Mouse (Mus musculus) midbrain, embryonic 16.5 days (tissue): Measurements from ENCODE around the gene Tmem45a. TPM values are rescaled to one million over a fixed set of nuclear protein-coding genes. Genes with fewer than 3 reads are reported as not detected.
"Not testable (repeated sequence)": the region's sequence is repeated elsewhere in the genome, so short reads cannot be mapped to it uniquely, and the experiment has no call there.

Source experiments
- ATAC-seq: fragments of 200-750 bp; cut with Nextera tagmentation; 2 replicates; pipeline ENCODE4 v1.8.0; 2017; ENCODE audit warnings: moderate TSS enrichment
- H3K27ac ChIP-seq: fragments of 300-500 bp; sonication (generic); 2 replicates; pipeline ENCODE4 v1.5.1; 2014; ENCODE audit warnings: mild to moderate bottlenecking, low read length, mixed read lengths
- H3K27me3 ChIP-seq: fragments of 300-500 bp; sonication (generic); 2 replicates; pipeline ENCODE4 v1.6.1; 2014; ENCODE audit warnings: low read depth, low read length, mixed read lengths; ENCODE audit not compliant: control insufficient read depth, insufficient read depth
- H3K36me3 ChIP-seq: fragments of 300-500 bp; sonication (generic); 2 replicates; pipeline ENCODE4 v1.6.1; 2014; ENCODE audit warnings: mild to moderate bottlenecking, low read length, moderate library complexity, mixed read lengths; ENCODE audit not compliant: control insufficient read depth, insufficient read depth
- H3K4me1 ChIP-seq: fragments of 300-500 bp; sonication (generic); 2 replicates; pipeline ENCODE4 v1.6.1; 2014; ENCODE audit warnings: mild to moderate bottlenecking, low read length, mixed read lengths; ENCODE audit not compliant: control insufficient read depth, insufficient read depth
- H3K4me2 ChIP-seq: fragments of 300-500 bp; sonication (generic); 2 replicates; pipeline ENCODE4 v1.6.1; 2014; ENCODE audit warnings: mild to moderate bottlenecking, low read length, mixed read lengths
- H3K4me3 ChIP-seq: fragments of 300-500 bp; sonication (generic); 2 replicates; pipeline ENCODE4 v1.5.1; 2014; ENCODE audit warnings: low read depth, mild to moderate bottlenecking, low read length, moderate library complexity, mixed read lengths
- H3K9ac ChIP-seq: fragments of 300-500 bp; sonication (generic); 2 replicates; pipeline ENCODE4 v1.6.1; 2014; ENCODE audit warnings: low read depth, low read length, mixed read lengths
- H3K9me3 ChIP-seq: fragments of 300-500 bp; sonication (generic); replicated peaks from 2 replicates; pipeline ENCODE4 v1.6.1; 2014; ENCODE audit warnings: mild to moderate bottlenecking, low read length, mixed read lengths; ENCODE audit not compliant: control insufficient read depth, poor library complexity, severe bottlenecking
- WGBS: fragments of 180-500 bp; shearing (Covaris S2); extraction: QIAGEN DNeasy Blood & Tissue Kit; methylation state at CpG from one replicate; pipeline ENCODE4 v1.1.7; 2014; 5-methylcytosine and 5-hydroxymethylcytosine counted together
- polyA plus RNA-seq: library from polyadenylated mRNA; unstranded; fragments of >200 nt; fragmentation: Nextera tagmentation; extraction: Ambion mirVana; gene quantifications from 2 replicates; pipeline ENCODE4 v1.2.1, GENCODE M21; 2015

The Tmem45a gene
- polyA plus RNA-seq = 4.1 and 5.3 TPM in 2 replicates

DNA sequence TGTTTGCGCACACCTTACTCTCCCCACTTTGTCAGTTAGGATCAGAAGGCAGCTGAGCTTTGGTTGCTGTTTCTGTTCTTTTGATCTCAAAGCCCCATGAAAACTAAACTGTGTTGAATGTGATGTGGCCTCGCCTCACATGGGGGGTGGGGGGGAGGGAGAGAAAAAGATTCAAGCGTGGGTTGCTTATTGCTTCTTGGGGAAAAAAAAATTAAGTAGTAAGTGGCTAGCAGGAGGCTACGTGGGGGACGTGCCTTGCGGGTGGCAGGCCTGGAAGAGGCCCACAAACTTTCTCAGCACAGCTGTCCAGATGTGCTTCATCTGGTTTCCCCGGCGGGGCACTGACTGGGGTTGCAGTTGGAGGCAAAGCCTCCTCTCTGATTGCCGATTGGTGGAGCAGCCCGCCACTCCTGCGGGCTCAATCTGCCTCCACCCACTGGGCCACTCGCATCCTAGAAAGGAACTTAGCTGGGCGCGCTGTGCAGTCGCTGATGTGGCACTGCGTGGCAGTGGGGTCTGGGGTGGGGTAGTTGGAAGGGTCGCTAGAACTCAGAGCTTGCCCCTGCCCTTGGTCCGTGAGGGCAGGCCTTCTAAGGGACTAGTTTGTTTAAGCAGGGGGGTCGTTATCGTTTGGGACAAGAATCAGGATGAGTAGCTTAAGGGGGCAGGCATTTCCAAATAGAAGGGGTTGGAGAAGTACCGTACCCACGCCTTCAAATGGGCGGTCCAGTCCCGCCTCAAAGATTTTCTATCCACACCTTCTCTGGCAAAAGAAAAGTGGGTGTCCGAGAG is at the start of gene Tmem45a:
Gene Tmem45a, minus strand, starts transcription at position 343 of the 792 bp plus-strand sequence.
- peaks cover 3% of the 10 kb centered on the region; the same call in 1 of the 2 replicates for H3K4me1 ChIP-seq
- H3K4me2 ChIP-seq = peak within 1 kb of the TSS; percentile 96
- H3K36me3 ChIP-seq = no peaks in the 10 kb centered on the region
- H3K9ac ChIP-seq = peak within 1 kb of the TSS; percentile 63
- ATAC-seq = peak; percentile 100
- peak within 1 kb of the TSS; percentile 54 for H3K4me3 ChIP-seq
- whole genome bisulfite sequencing = 3% methylated on average over 25 of the region's 25 CpGs
- no peak within 1 kb of the TSS for H3K27ac ChIP-seq
- H3K9me3 ChIP-seq = no peaks in the 10 kb centered on the region
- no peaks in the 10 kb centered on the region for H3K27me3 ChIP-seq

DNA sequence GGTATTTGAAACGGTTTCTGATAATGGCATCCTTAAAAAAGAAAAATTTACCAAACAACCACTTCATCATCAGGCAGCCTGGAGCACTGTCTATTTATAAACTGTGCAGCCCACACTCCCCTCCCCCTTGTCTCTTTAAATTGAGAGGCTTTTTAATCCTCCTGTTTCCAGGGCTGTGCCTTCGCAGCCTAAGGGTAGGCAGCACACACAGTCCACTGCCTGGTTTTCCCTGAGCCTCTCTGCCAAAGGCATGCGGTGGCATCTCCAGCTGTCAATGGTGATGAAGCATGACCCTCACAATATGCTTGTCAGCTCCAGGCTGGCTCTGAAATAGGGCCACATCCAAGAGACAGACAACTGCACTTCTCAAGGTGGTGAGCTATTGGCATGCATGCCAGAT is 42.1 kb upstream of the Tmem45a start, which contains the start of gene Lnp1:
Gene Lnp1, minus strand, starts transcription at position 39 of the 400 bp plus-strand sequence.
- 40% methylated on average over 3 of the region's 3 CpGs for WGBS
- no peaks in the 10 kb centered on the region for H3K9me3 ChIP-seq
- H3K36me3 ChIP-seq = no peaks in the 10 kb centered on the region
- H3K4me1 ChIP-seq = no peaks in the 10 kb centered on the region
- H3K4me2 ChIP-seq = no peak within 1 kb of the TSS
- no peak within 1 kb of the TSS for H3K4me3 ChIP-seq
- peak; percentile 76 for ATAC-seq
- no peak within 1 kb of the TSS for H3K27ac ChIP-seq
- no peak within 1 kb of the TSS for H3K9ac ChIP-seq
- H3K27me3 ChIP-seq = no peaks in the 10 kb centered on the region

DNA sequence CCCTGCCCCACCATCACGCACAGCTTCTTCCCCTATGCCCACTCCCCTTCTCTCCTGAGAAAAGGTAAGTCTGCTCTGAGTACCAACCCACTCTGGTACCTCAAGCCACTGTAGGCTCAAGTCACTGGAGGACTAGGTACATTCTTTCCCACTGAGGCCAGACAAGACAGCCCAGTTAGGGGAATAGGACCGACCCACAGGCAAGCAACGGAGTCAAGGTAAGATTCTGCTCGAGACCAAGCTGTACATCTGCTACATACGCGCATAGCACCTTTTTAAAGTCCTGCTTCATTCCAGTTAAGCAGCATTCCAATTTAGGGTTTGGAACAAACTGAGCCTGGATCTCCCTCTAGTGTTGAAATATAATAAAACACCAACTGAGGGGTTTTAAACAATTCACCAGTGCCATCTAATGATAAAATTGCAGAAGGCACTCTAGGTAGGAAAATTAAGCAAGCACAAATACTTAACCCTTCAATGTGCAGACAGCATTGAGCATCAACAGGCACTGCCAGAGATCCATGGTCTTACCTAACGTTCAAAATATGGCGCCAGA is 34.2 kb upstream of the Tmem45a start:
- H3K9ac ChIP-seq = no peak overlapping the region
- H3K36me3 ChIP-seq = no peaks in the 10 kb centered on the region
- no peaks in the 10 kb centered on the region for H3K9me3 ChIP-seq
- H3K4me2 ChIP-seq = no peak overlapping the region
- no peaks in the 10 kb centered on the region for H3K27me3 ChIP-seq
- H3K27ac ChIP-seq = no peak overlapping the region
- peak; percentile 87 for ATAC-seq
- 28% methylated on average over 8 of the region's 8 CpGs for WGBS
- no peak overlapping the region for H3K4me3 ChIP-seq
- no peaks in the 10 kb centered on the region for H3K4me1 ChIP-seq

GRCm38 (mm10) chr16:56917230-56917629 is 31.3 kb upstream of the Tmem45a start:
- H3K27ac ChIP-seq = no peak overlapping the region
- no peak overlapping the region for H3K4me2 ChIP-seq
- 88% methylated on average over 7 of the region's 7 CpGs for WGBS
- H3K36me3 ChIP-seq = no peaks in the 10 kb centered on the region
- H3K4me3 ChIP-seq = no peak overlapping the region
- H3K9ac ChIP-seq = no peak overlapping the region
- H3K4me1 ChIP-seq = no peaks in the 10 kb centered on the region
- no peaks in the 10 kb centered on the region for H3K9me3 ChIP-seq
- no peaks in the 10 kb centered on the region for H3K27me3 ChIP-seq
- no peak for ATAC-seq

GRCm38 (mm10) chr16:56908986-56909385 is 23.0 kb upstream of the Tmem45a start:
- Histone ChIP-seq H3K4me1 (no peaks in the 10 kb centered on the region), H3K4me2 (no peak overlapping the region), H3K9me3 (no peaks in the 10 kb centered on the region), H3K27ac (no peak overlapping the region), H3K27me3 (no peaks in the 10 kb centered on the region), H3K36me3 (no peaks in the 10 kb centered on the region), H3K4me3 (no peak overlapping the region), H3K9ac (no peak overlapping the region)
- ATAC-seq = no peak
- WGBS = 59% methylated on average over 5 of the region's 5 CpGs

GRCm38 (mm10) chr16:56902206-56902605 is 16.2 kb upstream of the Tmem45a start:
- not testable (repeated sequence) for H3K27ac ChIP-seq, H3K4me2 ChIP-seq, H3K9ac ChIP-seq, ATAC-seq, H3K4me1 ChIP-seq, H3K27me3 ChIP-seq, H3K4me3 ChIP-seq, H3K36me3 ChIP-seq, H3K9me3 ChIP-seq
- WGBS = 62% methylated on average over 3 of the region's 3 CpGs

DNA sequence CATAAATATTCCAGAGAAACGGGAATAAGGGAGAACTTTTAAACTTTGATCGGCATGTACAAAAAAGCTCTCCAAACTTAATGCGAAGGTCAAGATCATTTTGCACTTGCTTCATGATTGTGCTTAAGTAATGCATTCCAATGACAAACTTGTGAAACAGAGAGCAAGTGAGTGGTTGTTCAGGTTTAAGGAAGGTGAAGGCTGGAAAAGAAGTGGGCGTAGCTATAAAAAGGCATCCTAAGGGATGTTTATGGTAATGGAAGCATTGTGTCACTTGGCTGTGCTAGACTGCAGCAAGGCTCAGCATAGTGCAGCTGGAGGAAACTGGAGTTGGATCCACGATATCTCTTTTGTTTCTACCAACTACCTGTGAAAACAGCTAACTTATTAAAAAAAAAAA is 5.6 kb upstream of the Tmem45a start:
- no peak overlapping the region for H3K4me2 ChIP-seq
- 92% methylated on average over 5 of the region's 5 CpGs for WGBS
- no peaks in the 10 kb centered on the region for H3K4me1 ChIP-seq
- H3K4me3 ChIP-seq = no peak overlapping the region
- no peaks in the 10 kb centered on the region for H3K36me3 ChIP-seq
- H3K27ac ChIP-seq = no peak overlapping the region
- H3K9ac ChIP-seq = no peak overlapping the region
- ATAC-seq = no peak
- H3K27me3 ChIP-seq = no peaks in the 10 kb centered on the region
- H3K9me3 ChIP-seq = no peaks in the 10 kb centered on the region

- Histone ChIP-seq H3K4me3 (peak overlapping the region; percentile 54), H3K36me3 (no peaks in the 10 kb centered on the region), H3K4me2 (peak overlapping the region; percentile 96), H3K9me3 (no peaks in the 10 kb centered on the region), H3K4me1 (peaks cover 3% of the 10 kb centered on the region; the same call in 1 of the 2 replicates), H3K27ac (no peak overlapping the region), H3K27me3 (no peaks in the 10 kb centered on the region), H3K9ac (peak overlapping the region; percentile 63)
- WGBS = 13% methylated on average over 9 of the region's 9 CpGs
- ATAC-seq = no peak; the same call in 1 of the 2 replicates
Observed at GRCm38 (mm10) chr16:56886616-56887116, 700 bp upstream of the Tmem45a start.

DNA sequence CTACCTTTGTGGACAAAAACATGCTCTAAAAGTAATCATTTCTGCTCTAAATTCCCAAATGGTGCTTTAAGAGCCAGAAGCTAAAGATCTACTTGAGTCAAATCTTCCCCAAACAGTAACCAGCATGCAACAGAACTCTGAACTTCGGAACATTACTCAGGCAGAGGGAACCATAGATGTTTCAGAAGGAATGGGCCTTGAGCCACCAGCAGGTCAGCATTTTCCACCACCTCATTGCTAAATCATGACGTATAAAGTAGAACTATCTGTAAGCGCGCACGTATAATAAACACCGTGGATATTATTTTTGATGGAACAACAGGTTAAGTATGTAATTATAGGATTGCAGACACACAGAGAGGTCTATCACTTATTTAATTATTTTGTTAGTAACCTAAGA is 1.2 kb downstream of the Tmem45a start:
- H3K9me3 ChIP-seq = no peaks in the 10 kb centered on the region
- H3K27me3 ChIP-seq = no peaks in the 10 kb centered on the region
- no peak overlapping the region for H3K4me3 ChIP-seq
- peaks cover 3% of the 10 kb centered on the region; the same call in 1 of the 2 replicates for H3K4me1 ChIP-seq
- H3K27ac ChIP-seq = no peak overlapping the region
- ATAC-seq = no peak
- H3K36me3 ChIP-seq = no peaks in the 10 kb centered on the region
- H3K4me2 ChIP-seq = no peak overlapping the region
- 92% methylated on average over 6 of the region's 6 CpGs for WGBS
- no peak overlapping the region for H3K9ac ChIP-seq
